Mouse (Mus musculus): ENCODE results near the gene Pecr.

- no peak for TF ChIP-seq POLR2A (IDR thresholded peaks at IDR 0.05; ENCODE audit: extremely low read depth, insufficient read depth, low read length)
- TF ChIP-seq CTCF (IDR thresholded peaks at IDR 0.05; ENCODE audit: low read depth, low read length): no peak
These were observed 68.9 kb downstream of the Pecr start for GRCm38 (mm10) chr1:72215174-72215573.
